Mouse (Mus musculus) stomach, postnatal 0 days (tissue): ENCODE measurements around the gene Prx.

Source experiments
- CTCF ChIP-seq: IDR thresholded peaks from 2 replicates; pipeline ENCODE4 v1.5.1; 2016; ENCODE audit warnings: antibody characterized with exemption, low read depth, mild to moderate bottlenecking, moderate library complexity
- EP300 ChIP-seq: optimal IDR thresholded peaks from 2 replicates; pipeline ENCODE3; 2016; ENCODE audit warnings: antibody characterized with exemption

DNA sequence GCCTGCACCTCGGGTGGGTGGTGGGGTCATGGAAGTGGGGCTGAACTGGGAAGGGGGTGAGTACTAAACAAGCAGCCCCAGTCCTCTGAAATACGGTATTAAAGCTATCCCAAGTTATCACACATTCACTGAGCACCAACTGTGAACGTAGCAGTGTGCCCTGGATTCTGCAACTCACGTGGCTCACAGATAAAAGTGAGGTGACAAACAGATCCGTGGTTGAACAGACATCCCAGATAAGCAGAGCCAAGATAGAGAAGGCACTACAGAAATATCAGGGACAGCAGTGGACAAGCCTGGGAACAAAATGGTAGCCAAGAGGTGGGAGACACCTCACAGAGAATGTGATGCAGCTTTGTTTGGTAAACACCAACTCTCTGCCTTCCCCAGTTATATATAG, 39.5 kb upstream of the Prx start:
- TF ChIP-seq CTCF, result no peak
- no peak for TF ChIP-seq EP300
